Mouse (Mus musculus): Measurements from ENCODE around the gene Il3ra. TPM values are rescaled to one million over a fixed set of nuclear protein-coding genes. Genes with fewer than 3 reads are reported as not detected.

Il3ra gene
- 9.9 and 12.5 TPM in 2 replicates for polyA plus RNA-seq (2015; fragmentation: Nextera tagmentation; extraction: Ambion mirVana)

DNA sequence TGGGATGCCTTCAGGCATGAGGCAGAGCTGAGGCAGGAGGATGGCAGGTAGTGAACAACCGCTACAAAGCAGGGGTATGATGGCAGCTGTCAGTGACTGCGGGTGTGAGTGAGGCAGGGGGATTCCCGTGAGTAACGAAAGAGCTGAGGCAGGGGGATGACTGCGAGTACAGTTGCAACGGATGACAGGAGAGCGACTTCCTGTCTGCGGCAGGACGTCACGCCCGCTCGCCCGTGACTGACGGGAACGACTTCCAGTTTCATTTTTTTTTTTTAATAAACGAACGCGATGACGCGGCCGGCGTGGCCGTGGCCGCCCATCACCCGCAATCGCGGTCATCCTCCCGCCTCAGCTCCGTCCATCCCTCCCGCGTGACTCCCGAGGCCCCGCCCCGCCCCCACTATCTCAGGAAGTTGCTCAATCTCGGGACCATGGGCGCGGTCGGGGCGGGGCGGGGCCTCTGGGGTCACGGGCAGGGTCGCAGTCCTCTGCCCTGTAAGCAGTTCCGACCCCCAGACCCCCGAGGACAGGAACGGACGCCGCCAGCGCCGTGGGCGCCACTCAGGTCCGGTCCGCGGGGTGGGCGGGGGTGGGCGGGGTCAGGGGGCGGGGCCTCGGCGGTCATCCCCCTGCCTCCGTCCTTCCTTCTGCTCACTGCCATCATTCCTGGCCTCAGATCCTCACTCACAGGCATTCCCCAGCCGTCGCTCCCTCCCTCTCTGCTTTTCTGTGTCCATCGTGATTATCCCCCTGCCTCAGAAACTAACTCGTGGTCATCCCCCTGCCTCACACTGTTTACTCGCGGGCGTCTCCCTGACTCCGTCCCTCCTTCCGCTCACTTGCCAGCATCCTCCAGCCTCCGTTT is at the start of gene Il3ra:
Gene Il3ra (plus strand): TSS at position 328 of the 865 bp plus-strand sequence.
- under 1% methylated on average over 61 of the region's 69 CpGs for WGBS
- peaks cover 45% of the 10 kb centered on the region for H3K9me3 ChIP-seq (ENCODE audit: control insufficient read depth, low read length)
- H3K27me3 ChIP-seq (ENCODE audit: control insufficient read depth, insufficient read depth, low read depth, low read length) = no peaks in the 10 kb centered on the region
- H3K4me2 ChIP-seq (ENCODE audit: low read depth, low read length) = peak within 1 kb of the TSS; percentile 84
- no peaks in the 10 kb centered on the region for H3K4me1 ChIP-seq (replicated peaks; ENCODE audit: control insufficient read depth, insufficient read depth, low read length)
- peak within 1 kb of the TSS; percentile 62 for H3K9ac ChIP-seq (ENCODE audit: low read length)
- H3K36me3 ChIP-seq (ENCODE audit: control insufficient read depth, insufficient read depth, low read length) = peaks cover 13% of the 10 kb centered on the region
- peak; percentile 69 for ATAC-seq (ENCODE audit: low read depth)
- peak within 1 kb of the TSS; percentile 69 for H3K27ac ChIP-seq (ENCODE audit: low read length)
- peak within 1 kb of the TSS; percentile 58 for H3K4me3 ChIP-seq (ENCODE audit: low read length)

DNA sequence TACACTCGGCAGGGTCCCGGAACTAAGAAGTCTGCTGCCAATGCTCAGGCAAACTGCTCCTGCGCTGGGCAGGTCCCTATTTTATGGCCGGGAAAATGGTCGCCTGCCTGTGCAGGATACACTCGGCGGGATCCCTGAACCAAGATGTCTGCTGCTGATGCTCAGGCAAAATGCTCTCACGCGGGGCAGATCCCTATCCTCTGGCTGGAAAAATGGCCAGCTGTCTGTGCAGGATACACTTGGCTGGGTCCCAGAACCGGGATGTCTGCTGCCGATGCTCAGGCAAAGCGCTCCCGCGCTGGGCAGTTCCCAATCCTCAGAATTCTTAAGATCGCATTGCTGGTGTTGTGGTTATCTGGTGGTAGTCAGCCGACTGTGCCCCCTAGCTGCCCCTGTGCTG is 37.1 kb upstream of the Il3ra start:
- no peak overlapping the region for H3K4me2 ChIP-seq (ENCODE audit: low read depth, low read length)

DNA sequence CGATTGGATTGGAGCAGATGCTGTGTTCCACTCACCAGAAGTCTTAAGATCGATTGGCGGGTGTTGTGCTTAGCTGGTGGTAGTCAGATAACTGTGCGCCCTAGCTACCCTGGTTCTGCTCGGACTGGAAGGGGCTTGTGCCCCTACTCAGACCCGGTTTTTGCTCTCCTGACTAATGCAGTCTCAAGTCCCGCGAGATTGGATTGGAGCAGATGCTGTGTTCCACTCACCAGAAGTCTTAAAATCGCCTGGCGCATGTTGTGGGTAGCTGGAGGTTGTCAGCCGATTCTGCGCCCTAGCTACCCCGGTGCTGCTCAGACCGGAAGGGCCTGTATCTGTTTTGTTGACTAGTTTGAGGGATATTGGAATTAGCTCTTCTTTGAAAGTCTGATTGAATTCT is 36.7 kb upstream of the Il3ra start:
- Histone ChIP-seq H3K4me2 (ENCODE audit: low read depth, low read length) (no peak overlapping the region), H3K27ac (ENCODE audit: low read length) (no peak overlapping the region), H3K9ac (ENCODE audit: low read length) (no peak overlapping the region), H3K27me3 (ENCODE audit: control insufficient read depth, insufficient read depth, low read depth, low read length) (no peaks in the 10 kb centered on the region), H3K4me1 (replicated peaks; ENCODE audit: control insufficient read depth, insufficient read depth, low read length) (no peaks in the 10 kb centered on the region), H3K4me3 (ENCODE audit: low read length) (no peak overlapping the region), H3K36me3 (ENCODE audit: control insufficient read depth, insufficient read depth, low read length) (no peaks in the 10 kb centered on the region), H3K9me3 (ENCODE audit: control insufficient read depth, low read length) (no peaks in the 10 kb centered on the region)
- ATAC-seq (ENCODE audit: low read depth) = no peak
- 41% methylated on average over 14 of the region's 14 CpGs for WGBS

More for the DNA sequence above, 37.1 kb upstream of the Il3ra start:
- no peaks in the 10 kb centered on the region for H3K36me3 ChIP-seq (ENCODE audit: control insufficient read depth, insufficient read depth, low read length)
- H3K27me3 ChIP-seq (ENCODE audit: control insufficient read depth, insufficient read depth, low read depth, low read length) = no peaks in the 10 kb centered on the region
- H3K27ac ChIP-seq (ENCODE audit: low read length) = no peak overlapping the region
- no peaks in the 10 kb centered on the region for H3K9me3 ChIP-seq (ENCODE audit: control insufficient read depth, low read length)
- no peaks in the 10 kb centered on the region for H3K4me1 ChIP-seq (replicated peaks; ENCODE audit: control insufficient read depth, insufficient read depth, low read length)
- ATAC-seq (ENCODE audit: low read depth) = no peak
- no peak overlapping the region for H3K9ac ChIP-seq (ENCODE audit: low read length)
- WGBS = 44% methylated on average over 16 of the region's 16 CpGs
- H3K4me3 ChIP-seq (ENCODE audit: low read length) = no peak overlapping the region

DNA sequence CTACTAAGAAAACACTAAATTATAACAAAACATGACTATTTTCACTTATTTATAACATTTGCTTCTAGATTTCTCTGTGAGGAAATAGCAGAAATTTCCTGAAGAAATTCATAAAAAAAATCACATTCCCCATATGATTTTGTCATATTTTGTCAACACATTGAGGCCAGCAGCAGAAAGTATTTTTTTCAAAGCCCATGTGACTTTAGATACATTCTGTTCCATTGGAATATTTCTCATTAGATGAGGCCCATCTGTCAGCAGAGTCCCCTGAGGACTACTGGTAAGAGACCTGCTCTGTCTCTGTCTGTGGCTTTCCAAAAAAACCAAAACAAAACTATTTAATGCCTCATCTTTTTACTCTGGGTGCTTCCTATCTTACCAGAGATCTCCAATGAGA is 23.5 kb upstream of the Il3ra start, which contains the start of gene Olfr31:
Gene Olfr31 (plus strand): TSS at position 301 of the 400 bp plus-strand sequence.
- Histone ChIP-seq H3K4me1 (replicated peaks; ENCODE audit: control insufficient read depth, insufficient read depth, low read length) (no peaks in the 10 kb centered on the region), H3K9ac (ENCODE audit: low read length) (no peak within 1 kb of the TSS), H3K4me3 (ENCODE audit: low read length) (no peak within 1 kb of the TSS), H3K9me3 (ENCODE audit: control insufficient read depth, low read length) (no peaks in the 10 kb centered on the region), H3K4me2 (ENCODE audit: low read depth, low read length) (no peak within 1 kb of the TSS), H3K27ac (ENCODE audit: low read length) (no peak within 1 kb of the TSS), H3K27me3 (ENCODE audit: control insufficient read depth, insufficient read depth, low read depth, low read length) (no peaks in the 10 kb centered on the region), H3K36me3 (ENCODE audit: control insufficient read depth, insufficient read depth, low read length) (no peaks in the 10 kb centered on the region)
- ATAC-seq (ENCODE audit: low read depth) = no peak

DNA sequence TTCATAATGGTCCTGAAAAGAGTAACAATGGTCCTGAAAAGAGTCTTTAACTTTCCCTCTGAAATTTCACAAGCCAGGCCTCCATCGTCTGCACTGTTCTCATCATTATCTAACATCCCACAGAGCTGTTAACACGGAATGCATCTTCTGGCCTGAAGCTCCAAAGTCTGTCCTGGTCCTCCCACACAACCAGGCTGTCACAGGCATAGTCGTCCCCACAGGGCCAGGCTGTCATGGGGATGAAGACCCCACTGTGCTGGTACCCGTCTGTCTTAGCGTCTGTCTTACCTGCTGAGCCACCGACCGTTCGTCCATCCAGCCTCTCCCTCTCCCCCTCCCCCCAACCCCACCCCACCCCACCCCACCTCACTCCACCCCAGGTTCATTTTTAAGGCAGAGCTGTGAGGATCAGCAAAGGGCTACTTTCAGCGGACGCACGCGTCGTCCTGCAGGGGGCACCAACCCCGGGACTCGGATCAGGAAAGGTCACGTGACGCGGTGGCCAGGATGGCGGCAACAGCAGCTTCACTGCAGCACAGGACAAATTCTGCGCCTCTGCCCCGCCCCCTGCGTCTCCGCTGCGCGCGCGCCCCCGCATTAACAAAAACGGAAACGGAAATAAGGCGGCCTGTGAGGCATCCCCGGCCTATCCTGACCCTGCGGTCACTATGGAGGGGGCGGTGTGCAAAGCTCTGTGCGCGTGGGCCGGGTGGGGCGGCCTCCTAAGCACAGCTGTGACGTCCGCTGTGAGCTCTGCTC is 783 bp upstream of the Il3ra start:
- peak; percentile 84 for ATAC-seq (ENCODE audit: low read depth)
- H3K9me3 ChIP-seq (ENCODE audit: control insufficient read depth, low read length) = peaks cover 36% of the 10 kb centered on the region

DNA sequence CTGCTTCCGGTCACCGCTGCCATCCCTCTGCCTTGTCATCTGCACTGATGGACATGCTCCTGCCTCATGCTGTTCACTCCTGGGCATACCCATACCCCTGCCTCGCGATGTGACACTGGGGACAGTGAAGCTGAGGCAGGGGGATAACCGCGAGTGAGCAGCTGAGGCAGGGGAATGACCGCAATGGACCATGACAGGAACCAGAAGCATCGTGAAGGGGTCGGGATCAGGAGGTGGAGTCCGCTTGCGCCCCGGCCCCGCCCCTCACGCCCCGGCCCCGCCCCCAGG is 682 bp downstream of the Il3ra start:
- Histone ChIP-seq H3K36me3 (ENCODE audit: control insufficient read depth, insufficient read depth, low read length) (peaks cover 17% of the 10 kb centered on the region), H3K4me2 (ENCODE audit: low read depth, low read length) (peak overlapping the region; percentile 84), H3K9me3 (ENCODE audit: control insufficient read depth, low read length) (peaks cover 51% of the 10 kb centered on the region), H3K27me3 (ENCODE audit: control insufficient read depth, insufficient read depth, low read depth, low read length) (no peaks in the 10 kb centered on the region), H3K4me3 (ENCODE audit: low read length) (peak overlapping the region; percentile 58), H3K27ac (ENCODE audit: low read length) (no peak overlapping the region; the same call in 1 of the 2 replicates), H3K9ac (ENCODE audit: low read length) (peak overlapping the region; percentile 62), H3K4me1 (replicated peaks; ENCODE audit: control insufficient read depth, insufficient read depth, low read length) (no peaks in the 10 kb centered on the region)
- ATAC-seq (ENCODE audit: low read depth) = peak; percentile 18
- 31% methylated on average over 14 of the region's 16 CpGs for WGBS

More for the DNA sequence above, 783 bp upstream of the Il3ra start:
- Histone ChIP-seq H3K4me1 (replicated peaks; ENCODE audit: control insufficient read depth, insufficient read depth, low read length) (no peaks in the 10 kb centered on the region), H3K4me2 (ENCODE audit: low read depth, low read length) (peak overlapping the region; percentile 84), H3K27me3 (ENCODE audit: control insufficient read depth, insufficient read depth, low read depth, low read length) (no peaks in the 10 kb centered on the region), H3K9ac (ENCODE audit: low read length) (peak overlapping the region; percentile 62), H3K4me3 (ENCODE audit: low read length) (peak overlapping the region; percentile 58), H3K36me3 (ENCODE audit: control insufficient read depth, insufficient read depth, low read length) (peaks cover 8% of the 10 kb centered on the region), H3K27ac (ENCODE audit: low read length) (peak overlapping the region; percentile 69)
- WGBS = 8% methylated on average over 38 of the region's 40 CpGs

DNA sequence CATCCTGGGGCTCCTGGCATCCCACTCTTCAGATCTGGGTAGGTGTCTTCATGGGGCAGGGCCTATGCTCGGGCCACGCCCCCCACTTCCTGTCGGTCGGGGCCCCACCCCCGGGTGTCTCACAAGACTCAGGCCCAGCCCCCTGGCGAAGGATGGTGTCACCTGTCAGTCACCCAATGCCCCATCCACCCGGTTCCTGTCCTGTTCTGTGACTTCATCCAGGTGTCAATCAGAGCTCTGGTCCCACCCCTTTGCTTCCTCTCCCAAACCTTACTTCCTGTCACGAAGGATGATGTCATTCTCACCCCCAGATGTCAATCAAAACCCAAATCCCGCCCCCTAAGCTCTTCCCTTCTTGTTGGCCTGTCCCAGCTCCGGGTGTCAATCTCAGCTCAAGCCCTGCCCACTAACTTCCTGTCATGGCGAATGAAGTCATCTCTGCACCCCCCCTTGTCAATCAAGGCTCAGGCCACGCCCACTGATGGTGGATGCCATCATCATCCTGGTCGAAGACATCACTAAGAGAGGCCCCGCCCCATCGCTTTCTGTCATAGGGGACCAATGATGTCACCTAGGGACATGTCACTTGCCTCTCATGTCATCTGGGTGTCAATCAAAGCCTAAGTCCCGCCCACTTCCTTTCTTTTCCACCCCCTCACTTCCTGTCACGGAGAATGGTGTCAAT is 1.2 kb downstream of the Il3ra start:
- peaks cover 17% of the 10 kb centered on the region for H3K36me3 ChIP-seq (ENCODE audit: control insufficient read depth, insufficient read depth, low read length)
- H3K4me1 ChIP-seq (replicated peaks; ENCODE audit: control insufficient read depth, insufficient read depth, low read length) = no peaks in the 10 kb centered on the region
- ATAC-seq (ENCODE audit: low read depth) = no peak
- peak overlapping the region; percentile 84; the same call in 1 of the 2 replicates for H3K4me2 ChIP-seq (ENCODE audit: low read depth, low read length)
- H3K27ac ChIP-seq (ENCODE audit: low read length) = no peak overlapping the region
- H3K9ac ChIP-seq (ENCODE audit: low read length) = no peak overlapping the region
- H3K9me3 ChIP-seq (ENCODE audit: control insufficient read depth, low read length) = peaks cover 53% of the 10 kb centered on the region
- no peaks in the 10 kb centered on the region for H3K27me3 ChIP-seq (ENCODE audit: control insufficient read depth, insufficient read depth, low read depth, low read length)
- 81% methylated on average over 17 of the region's 17 CpGs for WGBS
- no peak overlapping the region; the same call in 1 of the 2 replicates for H3K4me3 ChIP-seq (ENCODE audit: low read length)

DNA sequence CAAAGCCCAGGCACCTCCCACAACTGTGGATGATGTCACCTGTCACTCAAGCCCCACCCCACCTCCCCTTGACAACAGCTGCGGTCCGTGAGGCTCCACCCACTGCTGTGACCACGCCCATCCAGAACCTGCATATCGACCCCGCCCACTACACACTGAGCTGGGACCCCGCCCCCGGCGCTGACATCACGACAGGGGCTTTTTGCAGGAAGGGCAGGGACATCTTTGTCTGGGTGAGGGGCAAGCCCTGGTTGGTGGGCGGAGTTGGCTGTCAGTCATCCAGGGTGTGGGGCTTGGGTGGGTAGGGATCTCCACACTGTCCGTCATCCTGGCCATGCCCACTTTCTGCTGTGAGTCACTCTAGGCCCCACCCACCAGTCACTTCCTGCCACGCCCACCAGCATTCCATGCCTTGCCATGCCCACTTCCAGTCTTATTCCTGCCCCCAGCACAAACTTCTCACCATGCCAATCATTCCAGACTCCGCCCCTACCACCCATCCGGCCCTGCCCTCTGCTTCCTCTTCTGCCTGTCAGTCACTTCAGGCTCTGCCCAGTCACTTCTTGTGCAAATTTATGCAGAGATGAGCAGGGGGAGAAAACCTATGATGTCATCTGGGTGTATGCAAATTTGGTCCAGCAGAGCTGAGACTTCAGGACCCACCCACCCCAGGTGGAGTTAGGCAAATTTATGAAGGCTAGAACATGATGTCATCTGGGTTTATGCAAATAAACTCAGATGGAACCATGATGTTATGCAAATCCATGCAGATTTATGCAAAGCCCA is 2.0 kb downstream of the Il3ra start:
- H3K27ac ChIP-seq (ENCODE audit: low read length) = no peak overlapping the region
- H3K4me2 ChIP-seq (ENCODE audit: low read depth, low read length) = no peak overlapping the region

More for the DNA sequence above, 2.0 kb downstream of the Il3ra start:
- H3K9me3 ChIP-seq (ENCODE audit: control insufficient read depth, low read length) = peaks cover 58% of the 10 kb centered on the region
- WGBS = 94% methylated on average over 14 of the region's 14 CpGs
- H3K9ac ChIP-seq (ENCODE audit: low read length) = no peak overlapping the region
- no peak overlapping the region for H3K4me3 ChIP-seq (ENCODE audit: low read length)
- no peaks in the 10 kb centered on the region for H3K27me3 ChIP-seq (ENCODE audit: control insufficient read depth, insufficient read depth, low read depth, low read length)
- no peak for ATAC-seq (ENCODE audit: low read depth)
- no peaks in the 10 kb centered on the region for H3K4me1 ChIP-seq (replicated peaks; ENCODE audit: control insufficient read depth, insufficient read depth, low read length)
- H3K36me3 ChIP-seq (ENCODE audit: control insufficient read depth, insufficient read depth, low read length) = peaks cover 17% of the 10 kb centered on the region

All from lung, embryonic 16.5 days (tissue).